Mouse (Mus musculus): ENCODE measurements around the gene Selp. TPM values are rescaled to one million over a fixed set of nuclear protein-coding genes. Genes with fewer than 3 reads are reported as not detected.
A peak's percentile ranks its signal among the peaks of the same experiment; 100 is the strongest.

The Selp gene
- polyA plus RNA-seq, 1 experiment from 2014 or later: 0.62 TPM

- Histone ChIP-seq H3K27me3 (ENCODE audit: control insufficient read depth, insufficient read depth, low read length) (no peaks in the 10 kb centered on the region), H3K36me3 (ENCODE audit: control insufficient read depth, insufficient read depth, low read length) (no peaks in the 10 kb centered on the region), H3K4me2 (replicated peaks; ENCODE audit: low read depth) (no peak overlapping the region), H3K9ac (ENCODE audit: low read length) (no peak overlapping the region), H3K9me3 (ENCODE audit: control insufficient read depth, low read length) (no peaks in the 10 kb centered on the region), H3K27ac (replicated peaks) (no peak overlapping the region), H3K4me1 (replicated peaks; ENCODE audit: control insufficient read depth, insufficient read depth) (no peaks in the 10 kb centered on the region), H3K4me3 (ENCODE audit: low read depth, low read length) (no peak overlapping the region)
- no peak for DNase-seq (ENCODE audit: low spot score)
- TF ChIP-seq CTCF (IDR thresholded peaks at IDR 0.05; ENCODE audit: low read depth): no peak
- TF ChIP-seq EP300 (optimal IDR thresholded peaks at IDR 0.05): no peak
- 40% methylated on average over 5 of the region's 5 CpGs for WGBS
- no peak for ATAC-seq (ENCODE audit: low FRiP score, low TSS enrichment)
Measured at GRCm38 (mm10) chr1:164135360-164135759, 20.3 kb downstream of the Selp start.

GRCm38 (mm10) chr1:164135960-164136359 lies 20.9 kb downstream of the Selp start:
- TF ChIP-seq CTCF (IDR thresholded peaks at IDR 0.05; ENCODE audit: low read depth) (no peak), EP300 (optimal IDR thresholded peaks at IDR 0.05) (no peak)
- H3K4me3 ChIP-seq (ENCODE audit: low read depth, low read length): no peak overlapping the region
- H3K27ac ChIP-seq (replicated peaks): no peak overlapping the region
- no peak overlapping the region for H3K4me2 ChIP-seq (replicated peaks; ENCODE audit: low read depth)
- no peaks in the 10 kb centered on the region for H3K36me3 ChIP-seq (ENCODE audit: control insufficient read depth, insufficient read depth, low read length)
- H3K4me1 ChIP-seq (replicated peaks; ENCODE audit: control insufficient read depth, insufficient read depth): no peaks in the 10 kb centered on the region
- H3K27me3 ChIP-seq (ENCODE audit: control insufficient read depth, insufficient read depth, low read length): no peaks in the 10 kb centered on the region
- WGBS: 42% methylated on average over 11 of the region's 11 CpGs
- H3K9ac ChIP-seq (ENCODE audit: low read length): no peak overlapping the region
- no peaks in the 10 kb centered on the region for H3K9me3 ChIP-seq (ENCODE audit: control insufficient read depth, low read length)
- DNase-seq (ENCODE audit: low spot score): no peak
- no peak for ATAC-seq (ENCODE audit: low FRiP score, low TSS enrichment)

GRCm38 (mm10) chr1:164136636-164137035 lies 21.6 kb downstream of the Selp start:
- 64% methylated on average over 6 of the region's 6 CpGs for WGBS

GRCm38 (mm10) chr1:164138365-164139130 lies 23.5 kb downstream of the Selp start:
- no peak overlapping the region for H3K4me2 ChIP-seq (replicated peaks; ENCODE audit: low read depth)
- no peak overlapping the region for H3K9ac ChIP-seq (ENCODE audit: low read length)
- no peak overlapping the region for H3K4me3 ChIP-seq (ENCODE audit: low read depth, low read length)
- H3K9me3 ChIP-seq (ENCODE audit: control insufficient read depth, low read length): no peaks in the 10 kb centered on the region
- peak; percentile 87 for ATAC-seq (ENCODE audit: low FRiP score, low TSS enrichment)
- peak; percentile 93 for TF ChIP-seq CTCF (IDR thresholded peaks at IDR 0.05; ENCODE audit: low read depth)
- no peak for TF ChIP-seq EP300 (optimal IDR thresholded peaks at IDR 0.05)
- WGBS: 6% methylated on average over 5 of the region's 5 CpGs
- H3K27ac ChIP-seq (replicated peaks): no peak overlapping the region
- H3K4me1 ChIP-seq (replicated peaks; ENCODE audit: control insufficient read depth, insufficient read depth): no peaks in the 10 kb centered on the region
- H3K36me3 ChIP-seq (ENCODE audit: control insufficient read depth, insufficient read depth, low read length): no peaks in the 10 kb centered on the region
- DNase-seq (ENCODE audit: low spot score): peak; percentile 85
- no peaks in the 10 kb centered on the region for H3K27me3 ChIP-seq (ENCODE audit: control insufficient read depth, insufficient read depth, low read length)

More at GRCm38 (mm10) chr1:164136636-164137035, 21.6 kb downstream of the Selp start:
- Histone ChIP-seq H3K4me1 (replicated peaks; ENCODE audit: control insufficient read depth, insufficient read depth) (no peaks in the 10 kb centered on the region), H3K36me3 (ENCODE audit: control insufficient read depth, insufficient read depth, low read length) (no peaks in the 10 kb centered on the region), H3K27me3 (ENCODE audit: control insufficient read depth, insufficient read depth, low read length) (no peaks in the 10 kb centered on the region), H3K27ac (replicated peaks) (no peak overlapping the region), H3K4me2 (replicated peaks; ENCODE audit: low read depth) (no peak overlapping the region), H3K4me3 (ENCODE audit: low read depth, low read length) (no peak overlapping the region), H3K9ac (ENCODE audit: low read length) (no peak overlapping the region), H3K9me3 (ENCODE audit: control insufficient read depth, low read length) (no peaks in the 10 kb centered on the region)
- ATAC-seq (ENCODE audit: low FRiP score, low TSS enrichment): no peak
- DNase-seq (ENCODE audit: low spot score): no peak
- TF ChIP-seq CTCF (IDR thresholded peaks at IDR 0.05; ENCODE audit: low read depth) (no peak), EP300 (optimal IDR thresholded peaks at IDR 0.05) (no peak)

- TF ChIP-seq CTCF (IDR thresholded peaks at IDR 0.05; ENCODE audit: low read depth) (no peak), EP300 (optimal IDR thresholded peaks at IDR 0.05) (no peak)
- no peak overlapping the region for H3K9ac ChIP-seq (ENCODE audit: low read length)
- DNase-seq (ENCODE audit: low spot score) (no peak), ATAC-seq (ENCODE audit: low FRiP score, low TSS enrichment) (no peak)
- no peaks in the 10 kb centered on the region for H3K27me3 ChIP-seq (ENCODE audit: control insufficient read depth, insufficient read depth, low read length)
- 63% methylated on average over 4 of the region's 4 CpGs for WGBS
- H3K9me3 ChIP-seq (ENCODE audit: control insufficient read depth, low read length): no peaks in the 10 kb centered on the region
- no peak overlapping the region for H3K4me3 ChIP-seq (ENCODE audit: low read depth, low read length)
- no peaks in the 10 kb centered on the region for H3K4me1 ChIP-seq (replicated peaks; ENCODE audit: control insufficient read depth, insufficient read depth)
- H3K27ac ChIP-seq (replicated peaks): no peak overlapping the region
- H3K4me2 ChIP-seq (replicated peaks; ENCODE audit: low read depth): no peak overlapping the region
- H3K36me3 ChIP-seq (ENCODE audit: control insufficient read depth, insufficient read depth, low read length): no peaks in the 10 kb centered on the region
Measured at GRCm38 (mm10) chr1:164139464-164139863, 24.4 kb downstream of the Selp start.

- Histone ChIP-seq H3K4me1 (replicated peaks; ENCODE audit: control insufficient read depth, insufficient read depth) (0 out of 2 replicates have a peak, but pooled peaks cover 2% of the 10 kb centered on the region), H3K27ac (replicated peaks) (no peak overlapping the region), H3K4me2 (replicated peaks; ENCODE audit: low read depth) (no peak overlapping the region), H3K9me3 (ENCODE audit: control insufficient read depth, low read length) (no peaks in the 10 kb centered on the region), H3K27me3 (ENCODE audit: control insufficient read depth, insufficient read depth, low read length) (no peaks in the 10 kb centered on the region), H3K4me3 (ENCODE audit: low read depth, low read length) (no peak overlapping the region), H3K36me3 (ENCODE audit: control insufficient read depth, insufficient read depth, low read length) (no peaks in the 10 kb centered on the region), H3K9ac (ENCODE audit: low read length) (no peak overlapping the region)
- WGBS: 95% methylated on average over 7 of the region's 7 CpGs
- DNase-seq (ENCODE audit: low spot score) (no peak), ATAC-seq (ENCODE audit: low FRiP score, low TSS enrichment) (no peak)
- TF ChIP-seq CTCF (IDR thresholded peaks at IDR 0.05; ENCODE audit: low read depth): no peak
- TF ChIP-seq EP300 (optimal IDR thresholded peaks at IDR 0.05): no peak
Measured at GRCm38 (mm10) chr1:164149083-164149482, 34.0 kb downstream of the Selp start.

All from stomach, postnatal 0 days (tissue).